Mouse (Mus musculus): ENCODE measurements around the gene Ddx58. TPM values are rescaled to one million over a fixed set of nuclear protein-coding genes. Genes with fewer than 3 reads are reported as not detected.

Ddx58 gene
- polyA plus RNA-seq, 1 experiment: 58.4 TPM

DNA sequence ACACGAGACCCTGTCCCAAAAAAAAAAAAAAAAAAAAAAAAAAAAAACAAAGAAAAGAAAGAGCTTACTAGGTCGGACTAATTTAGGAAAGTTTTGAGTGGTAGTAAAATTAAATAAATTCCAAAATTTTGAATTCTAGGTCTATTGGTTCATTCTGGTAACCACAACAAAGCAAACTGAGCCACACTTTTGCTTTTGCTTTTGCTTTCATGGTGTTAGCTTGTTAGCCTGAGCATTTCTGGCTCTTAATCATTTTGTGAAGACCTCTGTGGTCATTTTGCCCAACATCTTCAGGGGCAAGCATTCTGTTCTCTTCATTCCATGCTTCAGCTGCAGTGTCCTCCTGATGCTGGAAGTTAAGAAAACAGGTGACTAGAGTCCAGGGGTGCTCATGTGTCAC, 67.3 kb downstream of the Ddx58 start:
- TF ChIP-seq CTCF (IDR thresholded peaks at IDR 0.05; ENCODE audit: borderline replicate concordance, insufficient read depth, low read length) (no peak), POLR2A (IDR thresholded peaks at IDR 0.05; ENCODE audit: low read depth, low read length) (no peak)
- no peak overlapping the region for H3K27ac ChIP-seq (ENCODE audit: insufficient read depth, low read length)
- no peak overlapping the region for H3K4me3 ChIP-seq (ENCODE audit: insufficient read depth, low read length)

DNA sequence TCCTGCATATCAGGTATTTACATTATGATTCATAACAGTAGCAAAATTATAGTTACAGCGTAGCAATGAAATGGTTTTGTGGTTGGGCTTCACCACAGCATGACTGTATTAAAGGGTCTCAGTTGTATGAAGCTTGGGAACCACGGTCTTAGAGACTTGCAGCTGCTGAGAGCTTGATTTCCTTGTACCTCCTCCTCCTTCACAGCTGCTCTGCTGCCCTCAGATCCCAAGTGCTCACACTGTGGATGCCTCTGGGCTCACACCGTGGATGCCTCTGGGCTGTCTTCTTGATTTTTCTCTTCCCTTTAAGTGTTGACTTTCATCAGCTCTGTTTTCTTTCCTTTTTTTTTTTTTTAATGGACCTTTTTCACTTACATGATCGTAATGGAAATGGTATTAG, 68.2 kb downstream of the Ddx58 start:
- H3K27ac ChIP-seq (ENCODE audit: insufficient read depth, low read length): no peak overlapping the region
- no peaks in the 10 kb centered on the region for H3K4me1 ChIP-seq (ENCODE audit: control insufficient read depth, insufficient read depth, low read length)
- no peak overlapping the region for H3K4me3 ChIP-seq (ENCODE audit: insufficient read depth, low read length)
- TF ChIP-seq POLR2A (IDR thresholded peaks at IDR 0.05; ENCODE audit: low read depth, low read length) (no peak), CTCF (IDR thresholded peaks at IDR 0.05; ENCODE audit: borderline replicate concordance, insufficient read depth, low read length) (no peak)

More for the DNA sequence above, 67.3 kb downstream of the Ddx58 start:
- H3K4me1 ChIP-seq (ENCODE audit: control insufficient read depth, insufficient read depth, low read length): no peaks in the 10 kb centered on the region

DNA sequence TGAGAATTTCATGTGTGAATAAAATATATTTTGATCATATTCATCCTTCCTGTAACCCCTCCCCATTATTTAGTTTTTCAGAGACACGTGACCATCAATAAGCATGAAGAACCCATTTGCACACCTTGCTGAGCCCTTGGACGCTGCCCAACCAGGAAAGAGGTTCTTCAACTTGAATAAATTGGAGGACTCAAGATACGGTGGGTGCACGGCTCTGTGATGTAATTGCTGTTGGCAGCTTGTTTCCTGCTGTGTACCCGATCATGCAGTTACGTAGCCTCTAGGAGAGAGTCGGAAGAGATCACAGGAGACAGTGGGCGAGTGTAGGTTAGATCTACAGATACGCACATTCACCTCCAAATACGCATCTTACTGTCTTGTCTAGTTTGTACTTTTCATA, 76.0 kb downstream of the Ddx58 start:
- Histone ChIP-seq H3K27ac (ENCODE audit: insufficient read depth, low read length) (no peak overlapping the region), H3K4me1 (ENCODE audit: control insufficient read depth, insufficient read depth, low read length) (0 out of 2 replicates have a peak, but pooled peaks cover 4% of the 10 kb centered on the region), H3K4me3 (ENCODE audit: insufficient read depth, low read length) (no peak overlapping the region)
- TF ChIP-seq POLR2A (IDR thresholded peaks at IDR 0.05; ENCODE audit: low read depth, low read length) (no peak), CTCF (IDR thresholded peaks at IDR 0.05; ENCODE audit: borderline replicate concordance, insufficient read depth, low read length) (no peak)

DNA sequence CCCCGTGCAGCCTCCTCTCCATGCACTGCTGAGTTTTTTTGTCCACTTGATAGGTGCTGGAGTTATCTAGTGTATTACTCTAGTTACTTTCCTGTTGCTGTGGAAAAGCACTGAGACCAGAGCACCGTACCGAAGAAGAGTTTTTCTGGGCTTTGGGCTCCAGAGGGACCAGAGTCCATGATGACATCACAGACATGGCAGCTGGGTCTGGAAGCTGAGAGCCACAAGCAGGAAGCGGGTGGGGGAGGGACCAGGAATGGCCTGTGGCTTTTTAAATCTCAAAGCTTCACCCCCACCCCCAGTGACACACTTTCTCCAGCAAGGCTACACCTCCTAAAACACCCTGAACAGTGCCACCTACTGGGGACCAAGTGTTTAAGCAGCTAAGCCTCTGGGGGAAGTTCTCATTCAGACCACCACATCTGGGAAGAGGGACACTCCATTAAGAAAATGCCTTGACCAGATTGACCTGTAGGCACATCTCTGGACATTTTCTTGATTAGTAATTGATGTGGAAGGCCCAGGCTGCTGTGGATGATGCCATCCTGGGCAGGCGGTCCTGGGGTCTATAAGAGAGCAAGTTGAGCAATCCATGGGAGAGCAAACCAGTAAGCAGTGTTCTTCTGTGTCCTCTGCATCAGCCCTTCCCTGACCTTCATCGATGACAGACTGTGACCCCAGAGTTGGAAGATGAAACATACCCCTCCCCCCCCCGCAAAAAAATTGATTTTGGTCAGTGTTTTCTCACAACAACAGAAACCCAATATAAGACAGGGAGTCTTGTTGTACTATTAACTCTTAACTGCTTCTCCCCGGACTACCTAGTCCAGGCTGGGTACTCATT, 78.8 kb downstream of the Ddx58 start:
- Histone ChIP-seq H3K4me3 (ENCODE audit: insufficient read depth, low read length) (no peak overlapping the region), H3K4me1 (ENCODE audit: control insufficient read depth, insufficient read depth, low read length) (0 out of 2 replicates have a peak, but pooled peaks cover 4% of the 10 kb centered on the region), H3K27ac (ENCODE audit: insufficient read depth, low read length) (no peak overlapping the region)
- TF ChIP-seq POLR2A (IDR thresholded peaks at IDR 0.05; ENCODE audit: low read depth, low read length) (no peak), CTCF (IDR thresholded peaks at IDR 0.05; ENCODE audit: borderline replicate concordance, insufficient read depth, low read length) (no peak)

DNA sequence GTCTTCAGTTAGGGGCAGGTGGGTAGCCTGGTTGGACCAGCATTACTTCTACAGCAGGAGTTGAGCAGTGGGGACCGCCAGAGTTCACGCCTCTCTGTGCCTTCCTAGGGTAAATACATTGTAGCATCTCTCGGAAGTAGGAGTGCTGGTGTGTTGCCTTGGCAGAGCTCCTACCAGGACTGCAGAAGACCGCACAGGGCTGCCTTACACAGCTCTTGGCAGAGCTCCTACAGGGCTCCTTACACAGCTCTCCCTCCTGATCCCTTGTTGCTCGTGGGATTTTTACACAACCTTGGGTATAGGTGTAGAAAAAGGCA, 81.4 kb downstream of the Ddx58 start:
- Histone ChIP-seq H3K27ac (ENCODE audit: insufficient read depth, low read length) (no peak overlapping the region), H3K4me1 (ENCODE audit: control insufficient read depth, insufficient read depth, low read length) (peaks cover 8% of the 10 kb centered on the region; the same call in 1 of the 2 replicates), H3K4me3 (ENCODE audit: insufficient read depth, low read length) (no peak overlapping the region)
- TF ChIP-seq POLR2A (IDR thresholded peaks at IDR 0.05; ENCODE audit: low read depth, low read length): no peak
- TF ChIP-seq CTCF (IDR thresholded peaks at IDR 0.05; ENCODE audit: borderline replicate concordance, insufficient read depth, low read length): no peak

DNA sequence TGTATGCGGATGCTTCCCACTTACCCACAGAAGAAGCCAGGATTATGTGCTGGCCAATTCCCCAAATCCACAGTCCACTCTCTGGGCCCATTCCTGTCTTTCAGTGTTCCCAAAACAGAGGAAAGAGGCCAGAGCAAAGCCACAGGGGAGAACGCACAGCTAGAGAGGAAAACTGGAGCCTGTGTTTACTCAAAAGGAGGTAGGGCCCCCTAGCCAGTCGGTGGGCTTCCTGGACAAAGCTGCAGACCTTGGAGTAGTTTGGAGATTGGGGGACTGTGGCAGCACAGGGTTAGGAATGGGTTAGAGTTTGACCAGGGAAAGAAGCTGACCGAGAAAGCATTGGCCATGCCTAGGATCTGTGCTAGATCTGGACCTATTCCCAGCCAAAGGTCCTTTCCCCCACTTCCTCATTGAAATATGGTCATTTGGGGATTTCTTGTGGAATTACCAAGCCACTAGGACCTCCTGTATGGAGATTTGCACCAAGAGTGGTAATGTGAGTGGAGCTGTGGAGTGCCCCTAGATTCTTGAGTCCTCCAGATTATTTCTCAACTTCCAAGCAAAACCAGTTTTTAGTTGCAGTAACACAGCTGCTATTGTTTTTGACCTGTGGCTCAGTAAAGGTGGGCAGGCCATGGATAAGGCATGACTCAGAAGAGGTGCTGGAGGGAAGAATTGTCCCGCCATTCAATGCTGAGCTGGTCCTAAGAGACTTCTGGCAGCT, 82.0 kb downstream of the Ddx58 start:
- TF ChIP-seq POLR2A (IDR thresholded peaks at IDR 0.05; ENCODE audit: low read depth, low read length) (no peak), CTCF (IDR thresholded peaks at IDR 0.05; ENCODE audit: borderline replicate concordance, insufficient read depth, low read length) (no peak)
- no peak overlapping the region for H3K27ac ChIP-seq (ENCODE audit: insufficient read depth, low read length)
- H3K4me3 ChIP-seq (ENCODE audit: insufficient read depth, low read length): no peak overlapping the region
- peaks cover 8% of the 10 kb centered on the region; the same call in 1 of the 2 replicates for H3K4me1 ChIP-seq (ENCODE audit: control insufficient read depth, insufficient read depth, low read length)

DNA sequence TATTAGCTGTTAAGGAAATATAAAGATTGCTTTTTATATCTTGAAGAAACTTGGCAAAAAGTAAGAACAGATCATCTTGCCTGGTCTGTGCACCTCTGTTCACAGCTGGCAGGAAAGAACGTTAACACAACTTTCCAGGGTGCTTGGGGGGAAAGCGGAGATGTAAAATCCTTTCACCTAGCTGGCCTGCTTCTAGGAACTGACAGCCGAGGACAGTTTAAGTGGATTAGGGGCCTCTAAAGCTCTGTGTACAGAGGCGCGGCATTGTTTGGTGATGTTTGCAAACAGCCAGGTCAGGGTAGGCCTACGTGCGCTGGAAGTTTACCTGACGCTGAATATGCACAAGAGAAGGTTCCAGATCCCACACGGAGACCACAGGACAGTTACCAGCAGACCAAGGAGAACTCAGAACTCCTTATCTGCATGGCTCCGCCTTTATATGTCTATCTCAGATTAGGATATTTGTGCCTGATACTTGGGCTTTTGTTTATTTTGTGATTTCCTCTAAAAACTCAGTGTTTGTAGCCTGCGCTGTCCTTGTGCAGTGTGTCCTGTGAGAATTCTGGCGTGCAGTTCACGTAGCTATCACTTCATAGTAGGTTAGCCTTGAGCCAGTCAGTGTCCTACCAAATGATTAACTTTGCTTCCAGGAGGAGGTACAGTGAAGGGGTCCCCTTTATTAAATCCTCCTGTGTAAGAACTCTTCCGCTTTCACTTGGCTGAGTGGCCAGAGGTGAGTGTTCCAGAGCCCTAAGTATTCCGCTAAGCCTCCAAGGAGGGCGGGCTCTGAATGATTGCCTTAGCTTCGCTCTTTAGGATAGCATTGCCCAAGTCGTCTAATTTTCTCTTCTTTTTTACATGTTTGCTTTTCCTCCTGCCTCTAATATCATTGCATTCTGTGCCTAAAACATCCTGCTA, 82.8 kb downstream of the Ddx58 start:
- Histone ChIP-seq H3K27ac (ENCODE audit: insufficient read depth, low read length) (no peak overlapping the region), H3K4me3 (ENCODE audit: insufficient read depth, low read length) (no peak overlapping the region)
- TF ChIP-seq CTCF (IDR thresholded peaks at IDR 0.05; ENCODE audit: borderline replicate concordance, insufficient read depth, low read length) (no peak), POLR2A (IDR thresholded peaks at IDR 0.05; ENCODE audit: low read depth, low read length) (no peak)

DNA sequence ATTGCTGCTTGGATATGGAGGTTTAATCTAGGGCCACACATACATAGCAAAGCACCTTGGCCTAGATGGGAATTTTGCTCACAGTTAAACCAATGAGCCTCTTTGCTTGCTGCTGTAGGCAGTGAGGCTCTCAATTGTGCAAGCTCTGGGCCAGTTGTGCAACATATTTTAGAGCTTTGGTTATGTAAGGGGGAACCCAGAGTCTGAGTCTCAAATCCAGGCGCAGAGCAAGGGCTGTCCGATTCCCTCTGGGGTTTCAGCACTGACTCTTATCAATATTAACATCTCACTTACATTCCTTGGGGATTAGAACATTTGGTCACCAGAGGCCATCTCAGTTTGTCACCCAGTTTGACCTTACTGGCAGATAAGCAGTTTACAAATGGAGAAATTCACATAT, 83.5 kb downstream of the Ddx58 start:
- no peak for TF ChIP-seq CTCF (IDR thresholded peaks at IDR 0.05; ENCODE audit: borderline replicate concordance, insufficient read depth, low read length)
- TF ChIP-seq POLR2A (IDR thresholded peaks at IDR 0.05; ENCODE audit: low read depth, low read length): no peak
- Histone ChIP-seq H3K27ac (ENCODE audit: insufficient read depth, low read length) (no peak overlapping the region), H3K4me1 (ENCODE audit: control insufficient read depth, insufficient read depth, low read length) (peaks cover 8% of the 10 kb centered on the region; the same call in 1 of the 2 replicates), H3K4me3 (ENCODE audit: insufficient read depth, low read length) (no peak overlapping the region)

More for the DNA sequence above, 82.8 kb downstream of the Ddx58 start:
- peaks cover 8% of the 10 kb centered on the region; the same call in 1 of the 2 replicates for H3K4me1 ChIP-seq (ENCODE audit: control insufficient read depth, insufficient read depth, low read length)

DNA sequence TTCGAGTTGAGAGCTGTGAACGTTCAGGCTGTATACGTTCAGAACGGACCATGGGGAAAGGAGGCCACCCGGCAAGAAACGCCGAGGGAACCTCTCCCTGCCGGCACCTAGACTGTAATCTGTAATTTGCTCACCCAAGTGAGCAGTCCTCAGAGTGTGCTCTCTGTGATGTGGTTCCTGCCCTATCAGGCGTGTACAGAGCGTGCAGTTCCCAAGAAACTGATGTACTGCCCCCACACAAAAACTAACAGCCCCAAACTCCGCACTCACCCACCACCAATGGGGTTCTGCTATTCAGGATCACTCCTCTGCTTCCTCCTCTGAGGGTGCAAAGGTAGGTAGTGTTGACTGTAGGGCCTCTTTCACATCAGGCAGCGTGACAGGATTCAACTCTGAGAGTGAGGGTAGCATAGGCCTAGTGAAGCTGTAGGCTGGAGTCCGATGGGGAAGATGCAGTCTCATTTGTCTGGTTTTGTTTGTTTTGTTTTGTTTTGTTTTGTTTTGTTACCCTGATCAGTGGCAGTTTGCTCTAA, 84.1 kb downstream of the Ddx58 start:
- Histone ChIP-seq H3K4me1 (ENCODE audit: control insufficient read depth, insufficient read depth, low read length) (peaks cover 7% of the 10 kb centered on the region; the same call in 1 of the 2 replicates), H3K27ac (ENCODE audit: insufficient read depth, low read length) (no peak overlapping the region), H3K4me3 (ENCODE audit: insufficient read depth, low read length) (no peak overlapping the region)
- TF ChIP-seq POLR2A (IDR thresholded peaks at IDR 0.05; ENCODE audit: low read depth, low read length): no peak
- no peak for TF ChIP-seq CTCF (IDR thresholded peaks at IDR 0.05; ENCODE audit: borderline replicate concordance, insufficient read depth, low read length)
